Mouse (Mus musculus): ENCODE data around the gene Zfp683.

- TF ChIP-seq CTCF (IDR thresholded peaks at IDR 0.05; ENCODE audit: insufficient read depth, low read depth, low read length), result no peak
- TF ChIP-seq POLR2A (IDR thresholded peaks at IDR 0.05; ENCODE audit: insufficient read depth, low read depth, low read length), result no peak
Measured at GRCm38 (mm10) chr4:134061166-134061830, 7.7 kb downstream of the Zfp683 start.
